Mouse (Mus musculus) hematopoietic stem cell, adult 5-6 weeks (primary cell): ENCODE measurements around the gene Vmn1r55. TPM values are rescaled to one million over a fixed set of nuclear protein-coding genes. Genes with fewer than 3 reads are reported as not detected.
"Not testable (repeated sequence)": the region's sequence is repeated elsewhere in the genome, so short reads cannot be mapped to it uniquely, and the experiment has no call there.

Source experiments
- ATAC-seq, 2 experiments: fragments of 125-278 bp in 1 of 2; replicated peaks in 1 of 2; 2 replicates each; pipeline ENCODE4 v1.8.0; 2016 to 2017; ENCODE audit warnings: inconsistent platforms in 2 of 2, mild to moderate bottlenecking in 2 of 2, moderate number of reproducible peaks in 2 of 2, low read depth in 1 of 2, moderate TSS enrichment in 1 of 2; ENCODE audit not compliant: low FRiP score in 2 of 2, poor library complexity in 2 of 2, severe bottlenecking in 2 of 2, insufficient read depth in 1 of 2, low TSS enrichment in 1 of 2
- total RNA-seq: library from RNA; stranded (forward); fragments of 172-1452, 232-1000 nt; gene quantifications from 2 replicates; pipeline ENCODE4 v1.2.3, GENCODE M21; 2017

Vmn1r55 gene
- not detected in 2 replicates for total RNA-seq

GRCm38 (mm10) chr7:5149570-5149969 lies at the start of gene Vmn1r55:
Gene Vmn1r55 (minus strand): TSS chr7:5149670.
- not testable (repeated sequence) for ATAC-seq

- not testable (repeated sequence) for ATAC-seq
These were observed 47.2 kb upstream of the Vmn1r55 start, which contains the start of gene Vmn1r56 for GRCm38 (mm10) chr7:5196647-5197046. Gene Vmn1r56 (minus strand): TSS chr7:5196747.

- peak; percentile 83 to 98 for ATAC-seq
These were observed 23.7 kb downstream of the Vmn1r55 start, which contains the start of gene Rasl2-9 for GRCm38 (mm10) chr7:5125549-5126406. Gene Rasl2-9 (minus strand): TSS chr7:5125950.

- ATAC-seq, result no peak
These were observed 24.4 kb downstream of the Vmn1r55 start for GRCm38 (mm10) chr7:5125078-5125477.

GRCm38 (mm10) chr7:5116850-5117249 lies 32.6 kb downstream of the Vmn1r55 start, which contains the start of gene Rfpl4:
Gene Rfpl4 (minus strand): TSS chr7:5116950.
- ATAC-seq, result no peak

- ATAC-seq, result no peak
These were observed 36.8 kb downstream of the Vmn1r55 start for GRCm38 (mm10) chr7:5112701-5113100.

GRCm38 (mm10) chr7:5109301-5109700 lies 40.2 kb downstream of the Vmn1r55 start:
- ATAC-seq, result no peak

- ATAC-seq, result no peak
These were observed 41.2 kb downstream of the Vmn1r55 start for GRCm38 (mm10) chr7:5108272-5108671.

- ATAC-seq, result no peak
These were observed 46.9 kb downstream of the Vmn1r55 start for GRCm38 (mm10) chr7:5102564-5102963.

- peak; percentile 98 for ATAC-seq
These were observed 48.3 kb downstream of the Vmn1r55 start for GRCm38 (mm10) chr7:5101066-5101663.

- no peak for ATAC-seq
These were observed 49.7 kb downstream of the Vmn1r55 start for GRCm38 (mm10) chr7:5099796-5100195.

- ATAC-seq, result no peak
These were observed 50.7 kb downstream of the Vmn1r55 start for GRCm38 (mm10) chr7:5098769-5099168.

GRCm38 (mm10) chr7:5092831-5093510 lies 56.5 kb downstream of the Vmn1r55 start:
- ATAC-seq, result no peak

GRCm38 (mm10) chr7:5092381-5092780 lies 57.1 kb downstream of the Vmn1r55 start:
- ATAC-seq, result no peak

GRCm38 (mm10) chr7:5091008-5091728 lies 58.3 kb downstream of the Vmn1r55 start:
- ATAC-seq, result no peak

- ATAC-seq, result no peak
These were observed 59.6 kb downstream of the Vmn1r55 start for GRCm38 (mm10) chr7:5089853-5090252.

- no peak for ATAC-seq
These were observed 61.6 kb downstream of the Vmn1r55 start for GRCm38 (mm10) chr7:5087886-5088285.
